Mouse (Mus musculus): ENCODE measurements around the gene Zmym2. TPM values are rescaled to one million over a fixed set of nuclear protein-coding genes. Genes with fewer than 3 reads are reported as not detected.
A peak's percentile ranks its signal among the peaks of the same experiment; 100 is the strongest.

The Zmym2 gene
- total RNA-seq, 2 experiments from 2014 or later: 88.1 to 89.6 TPM

- DNase-seq (ENCODE audit: low spot score in 2 of 2): no peak
These were observed 19.2 kb downstream of the Zmym2 start for GRCm38 (mm10) chr14:56905696-56906095.

GRCm38 (mm10) chr14:56918532-56918931 is 32.1 kb downstream of the Zmym2 start:
- DNase-seq (ENCODE audit: low spot score in 2 of 2): no peak

GRCm38 (mm10) chr14:56935481-56935880 is 49.0 kb downstream of the Zmym2 start:
- DNase-seq (ENCODE audit: low spot score in 2 of 2): no peak

- no peak for DNase-seq (ENCODE audit: low spot score in 2 of 2)
These were observed 53.5 kb downstream of the Zmym2 start for GRCm38 (mm10) chr14:56939903-56940302.

- DNase-seq (ENCODE audit: low spot score in 2 of 2): no peak
These were observed 66.5 kb downstream of the Zmym2 start for GRCm38 (mm10) chr14:56952928-56953327.

GRCm38 (mm10) chr14:56954393-56954792 is 67.9 kb downstream of the Zmym2 start:
- no peak for DNase-seq (ENCODE audit: low spot score in 2 of 2)

GRCm38 (mm10) chr14:56963969-56964734 is 77.7 kb downstream of the Zmym2 start:
- DNase-seq (ENCODE audit: low spot score in 2 of 2): peak; percentile 24 to 28

GRCm38 (mm10) chr14:56969653-56970052 is 83.2 kb downstream of the Zmym2 start:
- no peak for DNase-seq (ENCODE audit: low spot score in 2 of 2)

- no peak for DNase-seq (ENCODE audit: low spot score in 2 of 2)
These were observed 83.7 kb downstream of the Zmym2 start for GRCm38 (mm10) chr14:56970160-56970559.

- no peak for DNase-seq (ENCODE audit: low spot score in 2 of 2)
These were observed 91.7 kb downstream of the Zmym2 start for GRCm38 (mm10) chr14:56978045-56978655.

GRCm38 (mm10) chr14:56988621-56989020 is 102.2 kb downstream of the Zmym2 start:
- DNase-seq (ENCODE audit: low spot score in 2 of 2): no peak

Other genes with a start within 250 kb of the Zmym2 start
- 10 to 100 TPM; 54.8 to 60.2 TPM for gene Mphosph8, start 218.4 kb upstream of the Zmym2 start, total RNA-seq (2021)
- 10 to 100 TPM; 59.5 to 61.0 TPM for gene Pspc1, start 108.3 kb upstream of the Zmym2 start, total RNA-seq (2021)
- gene Zmym5, start 74.9 kb upstream of the Zmym2 start, total RNA-seq (2021): 10 to 100 TPM; 30.3 to 31.1 TPM
- under 1 TPM; 0.12 to 0.26 TPM for gene Gja3, start 171.4 kb downstream of the Zmym2 start, total RNA-seq (2021)
- gene Gjb2, start 218.0 kb downstream of the Zmym2 start, total RNA-seq (2021): 10 to 100 TPM; 13.2 to 13.3 TPM
- gene Gm4491, start 229.2 kb downstream of the Zmym2 start, total RNA-seq (2021): 1 to 10 TPM in 1 of 2 experiments, under 1 TPM in 1; 0.72 to 1.0 TPM
- gene Gjb6, start 247.0 kb downstream of the Zmym2 start, total RNA-seq (2021): 10 to 100 TPM; 95.6 to 97.5 TPM

Measured in left cerebral cortex, adult 18-20 months (tissue).